Mouse (Mus musculus) midbrain, embryonic 14.5 days (tissue): ENCODE data around the gene Zfp839. TPM values are rescaled to one million over a fixed set of nuclear protein-coding genes. Genes with fewer than 3 reads are reported as not detected.

Source experiments
- ATAC-seq: fragments of 200-750 bp; cut with Nextera tagmentation; 2 replicates; pipeline ENCODE4 v1.8.0; 2017; ENCODE audit warnings: moderate number of reproducible peaks, moderate library complexity; ENCODE audit not compliant: low FRiP score, low TSS enrichment
- DNase-seq: peaks from one replicate; pipeline ENCODE4 v3.0.0-alpha.2; 2015
- H3K27ac ChIP-seq: fragments of 300-500 bp; sonication (generic); replicated peaks from 2 replicates; pipeline ENCODE4 v1.5.1; 2014; ENCODE audit warnings: mild to moderate bottlenecking, low read depth, low read length, moderate library complexity
- H3K27me3 ChIP-seq: fragments of 300-500 bp; sonication (generic); 2 replicates; pipeline ENCODE4 v1.6.1; 2014; ENCODE audit warnings: low read length, control low read depth, mixed read lengths; ENCODE audit not compliant: control insufficient read depth, insufficient read depth
- H3K36me3 ChIP-seq: fragments of 300-500 bp; sonication (generic); 2 replicates; pipeline ENCODE4 v1.6.1; 2014; ENCODE audit warnings: low read length, control low read depth; ENCODE audit not compliant: control insufficient read depth, insufficient read depth
- H3K4me1 ChIP-seq: fragments of 300-500 bp; sonication (generic); 2 replicates; pipeline ENCODE4 v1.6.1; 2014; ENCODE audit warnings: mild to moderate bottlenecking, antibody characterized with exemption, low read length, control low read depth; ENCODE audit not compliant: control insufficient read depth, insufficient read depth
- H3K4me2 ChIP-seq: fragments of 300-500 bp; sonication (generic); 2 replicates; pipeline ENCODE4 v1.6.1; 2014; ENCODE audit warnings: mild to moderate bottlenecking, low read length, moderate library complexity
- H3K4me3 ChIP-seq: fragments of 300-500 bp; sonication (generic); replicated peaks from 2 replicates; pipeline ENCODE4 v1.5.1; 2014; ENCODE audit warnings: low read depth, low read length
- H3K9ac ChIP-seq: fragments of 300-500 bp; sonication (generic); replicated peaks from 2 replicates; pipeline ENCODE4 v1.6.1; 2014; ENCODE audit warnings: mild to moderate bottlenecking, low read length, moderate library complexity
- H3K9me3 ChIP-seq: fragments of 300-500 bp; sonication (generic); 2 replicates; pipeline ENCODE4 v1.6.1; 2016; ENCODE audit warnings: low read length, control low read depth, mixed read lengths; ENCODE audit not compliant: control insufficient read depth
- WGBS: fragments of 180-500 bp; shearing (Covaris S2); extraction: QIAGEN DNeasy Blood & Tissue Kit; methylation state at CpG from one replicate; pipeline ENCODE4 v1.1.7; 2014; 5-methylcytosine and 5-hydroxymethylcytosine counted together
- polyA plus RNA-seq: library from polyadenylated mRNA; unstranded; fragments of >200 nt; fragmentation: Nextera tagmentation; extraction: Ambion mirVana; gene quantifications from 2 replicates; pipeline ENCODE4 v1.2.1, GENCODE M21; 2014

Gene Zfp839
- polyA plus RNA-seq, 1 experiment from 2014 or later = 3.1 TPM

DNA sequence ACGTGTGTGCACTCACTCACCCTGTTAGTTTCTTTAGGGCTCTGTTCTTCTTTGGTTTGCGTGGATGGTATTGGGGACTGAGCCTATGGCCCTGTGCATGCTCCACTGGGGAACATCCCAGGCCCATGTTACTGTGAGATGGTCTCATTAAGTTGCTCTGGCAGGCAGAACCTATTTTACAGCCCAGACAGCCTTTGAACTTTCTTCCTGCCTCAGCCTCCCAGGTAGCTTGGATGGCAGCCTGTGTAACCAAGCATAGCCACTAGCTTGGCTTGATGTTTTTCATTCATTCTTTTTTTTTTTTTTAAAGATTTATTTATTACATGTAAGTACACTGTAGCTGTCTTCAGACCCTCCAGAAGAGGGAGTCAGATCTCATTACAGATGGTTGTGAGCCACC is 35.2 kb downstream of the Zfp839 start:
- Histone ChIP-seq H3K27ac (no peak overlapping the region), H3K4me3 (no peak overlapping the region), H3K9ac (no peak overlapping the region), H3K4me2 (no peak overlapping the region), H3K27me3 (no peaks in the 10 kb centered on the region), H3K36me3 (peaks cover 31% of the 10 kb centered on the region), H3K4me1 (peaks cover 5% of the 10 kb centered on the region; the same call in 1 of the 2 replicates), H3K9me3 (no peaks in the 10 kb centered on the region)
- 92% methylated on average over 2 of the region's 2 CpGs for WGBS
- DNase-seq (no peak), ATAC-seq (no peak)

- H3K36me3 ChIP-seq = peaks cover 9% of the 10 kb centered on the region
- no peak overlapping the region for H3K27ac ChIP-seq
- ATAC-seq = no peak
- DNase-seq = no peak
- 44% methylated on average over 12 of the region's 12 CpGs for WGBS
- peak overlapping the region; percentile 86 for H3K9ac ChIP-seq
- H3K27me3 ChIP-seq = no peaks in the 10 kb centered on the region
- H3K4me3 ChIP-seq = peak overlapping the region; percentile 83
- H3K4me1 ChIP-seq = peaks cover 5% of the 10 kb centered on the region; the same call in 1 of the 2 replicates
- peak overlapping the region; percentile 91 for H3K4me2 ChIP-seq
- H3K9me3 ChIP-seq = no peaks in the 10 kb centered on the region
These were observed 38.1 kb downstream of the Zfp839 start for GRCm38 (mm10) chr12:110888106-110888505.

GRCm38 (mm10) chr12:110888606-110889005 is 38.6 kb downstream of the Zfp839 start:
- 0% methylated on average over 24 of the region's 25 CpGs for WGBS
- Histone ChIP-seq H3K4me1 (peaks cover 5% of the 10 kb centered on the region; the same call in 1 of the 2 replicates), H3K36me3 (peaks cover 6% of the 10 kb centered on the region), H3K27ac (no peak overlapping the region), H3K4me2 (peak overlapping the region; percentile 91), H3K4me3 (peak overlapping the region; percentile 83), H3K9ac (peak overlapping the region; percentile 86), H3K27me3 (no peaks in the 10 kb centered on the region), H3K9me3 (no peaks in the 10 kb centered on the region)
- no peak for DNase-seq
- ATAC-seq = no peak; the same call in 1 of the 2 replicates

- peak within 1 kb of the TSS; percentile 86 for H3K9ac ChIP-seq
- no peaks in the 10 kb centered on the region for H3K9me3 ChIP-seq
- H3K27ac ChIP-seq = peak within 1 kb of the TSS; percentile 90
- H3K4me1 ChIP-seq = peaks cover 5% of the 10 kb centered on the region; the same call in 1 of the 2 replicates
- H3K36me3 ChIP-seq = 0 out of 2 replicates have a peak, but pooled peaks cover 4% of the 10 kb centered on the region
- peak; percentile 100 for DNase-seq
- H3K4me3 ChIP-seq = peak within 1 kb of the TSS; percentile 83
- H3K4me2 ChIP-seq = peak within 1 kb of the TSS; percentile 91
- no peaks in the 10 kb centered on the region for H3K27me3 ChIP-seq
- under 1% methylated on average over 74 of the region's 74 CpGs for WGBS
- ATAC-seq = peak; percentile 100
These were observed 39.3 kb downstream of the Zfp839 start, which contains the start of the genes Cinp and Tecpr2 for GRCm38 (mm10) chr12:110889036-110890020. Gene Cinp, minus strand, starts transcription at chr12:110889145. Gene Tecpr2, plus strand, starts transcription at chr12:110889264.

- 100% methylated on average over 1 of the region's 1 CpGs for WGBS
- H3K36me3 ChIP-seq = 0 out of 2 replicates have a peak, but pooled peaks cover 6% of the 10 kb centered on the region
- H3K4me3 ChIP-seq = no peak overlapping the region
- H3K4me1 ChIP-seq = peaks cover 5% of the 10 kb centered on the region; the same call in 1 of the 2 replicates
- no peak overlapping the region for H3K27ac ChIP-seq
- no peaks in the 10 kb centered on the region for H3K9me3 ChIP-seq
- DNase-seq (no peak), ATAC-seq (no peak)
- H3K27me3 ChIP-seq = no peaks in the 10 kb centered on the region
- H3K4me2 ChIP-seq = no peak overlapping the region
- no peak overlapping the region for H3K9ac ChIP-seq
These were observed 41.8 kb downstream of the Zfp839 start for GRCm38 (mm10) chr12:110891887-110892286.

DNA sequence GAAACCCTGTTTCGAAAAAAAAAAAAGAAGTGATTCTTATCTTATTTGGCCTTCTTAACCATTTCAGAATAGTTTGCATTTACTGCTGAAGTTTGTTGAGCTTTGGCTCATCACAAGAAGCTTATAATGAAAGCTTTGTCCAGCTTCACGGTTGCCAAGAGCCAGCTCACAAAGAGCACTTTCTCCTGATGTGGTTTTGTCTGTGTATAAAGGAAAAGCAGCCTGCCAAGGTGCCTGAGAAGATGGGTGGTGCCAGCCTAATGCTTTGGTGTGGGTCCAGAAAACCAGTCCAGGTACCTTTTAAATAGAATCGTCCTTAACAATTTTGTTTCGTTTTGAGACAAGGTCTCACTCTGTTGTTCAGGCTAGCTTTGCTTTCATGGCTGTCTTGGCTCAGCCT is 52.1 kb downstream of the Zfp839 start:
- Histone ChIP-seq H3K27me3 (no peaks in the 10 kb centered on the region), H3K4me3 (no peak overlapping the region), H3K27ac (no peak overlapping the region), H3K4me2 (no peak overlapping the region), H3K36me3 (peaks cover 16% of the 10 kb centered on the region; the same call in 1 of the 2 replicates), H3K9me3 (no peaks in the 10 kb centered on the region), H3K4me1 (no peaks in the 10 kb centered on the region), H3K9ac (no peak overlapping the region)
- DNase-seq = no peak
- ATAC-seq = no peak
- WGBS = 79% methylated on average over 4 of the region's 4 CpGs

GRCm38 (mm10) chr12:110903536-110903935 is 53.5 kb downstream of the Zfp839 start:
- no peaks in the 10 kb centered on the region for H3K27me3 ChIP-seq
- no peak for DNase-seq
- H3K4me3 ChIP-seq = no peak overlapping the region
- no peak overlapping the region for H3K27ac ChIP-seq
- H3K36me3 ChIP-seq = peaks cover 16% of the 10 kb centered on the region; the same call in 1 of the 2 replicates
- no peaks in the 10 kb centered on the region for H3K4me1 ChIP-seq
- no peak overlapping the region for H3K9ac ChIP-seq
- H3K9me3 ChIP-seq = no peaks in the 10 kb centered on the region
- no peak overlapping the region for H3K4me2 ChIP-seq
- no peak for ATAC-seq
- 95% methylated on average over 2 of the region's 2 CpGs for WGBS

DNA sequence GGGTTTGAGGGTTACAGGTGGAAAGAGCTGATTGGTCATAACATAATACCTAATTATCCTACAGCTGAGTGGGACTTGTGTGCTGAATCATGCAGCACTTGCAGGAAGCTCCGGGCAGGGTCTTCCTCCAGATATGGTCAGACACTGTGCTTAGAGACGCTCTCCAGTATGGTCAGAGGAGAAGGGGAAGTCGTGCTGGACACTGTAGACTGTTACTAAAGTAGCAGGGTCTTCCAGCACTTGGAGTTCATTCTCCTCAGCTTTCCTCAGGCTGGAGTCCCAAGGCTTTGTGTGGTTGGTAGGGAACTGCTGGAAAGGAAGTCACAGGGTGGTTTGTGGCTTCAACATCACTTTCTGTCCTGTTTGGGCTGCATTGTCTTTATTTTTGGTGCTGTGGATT is 57.8 kb downstream of the Zfp839 start:
- no peak overlapping the region for H3K4me2 ChIP-seq
- no peak overlapping the region for H3K9ac ChIP-seq
- H3K36me3 ChIP-seq = 0 out of 2 replicates have a peak, but pooled peaks cover 1% of the 10 kb centered on the region
- H3K4me1 ChIP-seq = no peaks in the 10 kb centered on the region
- H3K9me3 ChIP-seq = no peaks in the 10 kb centered on the region
- no peak overlapping the region for H3K4me3 ChIP-seq
- no peak for DNase-seq
- no peaks in the 10 kb centered on the region for H3K27me3 ChIP-seq
- no peak overlapping the region for H3K27ac ChIP-seq
- no peak for ATAC-seq
- 88% methylated on average over 3 of the region's 3 CpGs for WGBS
